Mouse (Mus musculus) embryonic facial prominence, embryonic 13.5 days (tissue): ENCODE data around the gene Brk1. TPM values are rescaled to one million over a fixed set of nuclear protein-coding genes. Genes with fewer than 3 reads are reported as not detected.

Experiments
- ATAC-seq: fragments of 200-750 bp; cut with Nextera tagmentation; 2 replicates; pipeline ENCODE4 v1.8.0; 2017; ENCODE audit warnings: low read depth; ENCODE audit not compliant: insufficient number of reproducible peaks, insufficient read depth, low FRiP score, low TSS enrichment
- H3K27ac ChIP-seq: fragments of 300-500 bp; sonication (generic); 2 replicates; pipeline ENCODE4 v1.5.1; 2015; ENCODE audit warnings: moderate library complexity, mild to moderate bottlenecking, inconsistent platforms
- H3K27me3 ChIP-seq: fragments of 300-500 bp; sonication (generic); 2 replicates; pipeline ENCODE4 v1.6.1; 2015; ENCODE audit warnings: mild to moderate bottlenecking, inconsistent platforms
- H3K36me3 ChIP-seq: fragments of 300-500 bp; sonication (generic); 2 replicates; pipeline ENCODE4 v1.6.1; 2015; ENCODE audit warnings: mild to moderate bottlenecking, inconsistent platforms
- H3K4me1 ChIP-seq: fragments of 300-500 bp; sonication (generic); 2 replicates; pipeline ENCODE4 v1.6.1; 2015; ENCODE audit warnings: inconsistent platforms
- H3K4me2 ChIP-seq: fragments of 300-500 bp; sonication (generic); 2 replicates; pipeline ENCODE4 v1.6.1; 2015; ENCODE audit warnings: moderate library complexity, mild to moderate bottlenecking, inconsistent platforms
- H3K4me3 ChIP-seq: fragments of 300-500 bp; sonication (generic); 2 replicates; pipeline ENCODE4 v1.5.1; 2015; ENCODE audit warnings: mild to moderate bottlenecking, inconsistent platforms
- H3K9ac ChIP-seq: fragments of 300-500 bp; sonication (generic); 2 replicates; pipeline ENCODE4 v1.6.1; 2015; ENCODE audit warnings: mild to moderate bottlenecking, inconsistent platforms
- H3K9me3 ChIP-seq: fragments of 300-500 bp; sonication (generic); 2 replicates; pipeline ENCODE4 v1.6.1; 2016; ENCODE audit warnings: inconsistent platforms
- WGBS: fragments of 180-500 bp; shearing (Covaris S2); methylation state at CpG from one replicate; pipeline ENCODE4 v1.1.7; 2015; ENCODE audit warnings: mixed read lengths; 5-methylcytosine and 5-hydroxymethylcytosine counted together
- polyA plus RNA-seq: library from polyadenylated mRNA; unstranded; fragments of >200 nt; fragmentation: Nextera tagmentation; extraction: Ambion mirVana; gene quantifications from 2 replicates; pipeline ENCODE4 v1.2.1, GENCODE M21; 2015

The Brk1 gene
- polyA plus RNA-seq, 1 experiment from 2014 or later: 240 TPM

GRCm38 (mm10) chr6:113650197-113650640, 45.6 kb downstream of the Brk1 start:
- H3K27me3 ChIP-seq: no peaks in the 10 kb centered on the region
- H3K9me3 ChIP-seq: no peaks in the 10 kb centered on the region
- H3K4me1 ChIP-seq: no peaks in the 10 kb centered on the region
- no peak overlapping the region for H3K4me3 ChIP-seq
- ATAC-seq: no peak
- no peaks in the 10 kb centered on the region for H3K36me3 ChIP-seq
- H3K4me2 ChIP-seq: no peak overlapping the region
- WGBS: 67% methylated on average over 4 of the region's 4 CpGs
- H3K27ac ChIP-seq: no peak overlapping the region
- no peak overlapping the region for H3K9ac ChIP-seq

GRCm38 (mm10) chr6:113651626-113652025, 47.1 kb downstream of the Brk1 start:
- WGBS: 67% methylated on average over 3 of the region's 3 CpGs
- H3K36me3 ChIP-seq: no peaks in the 10 kb centered on the region
- ATAC-seq: no peak
- H3K4me2 ChIP-seq: no peak overlapping the region
- H3K9me3 ChIP-seq: no peaks in the 10 kb centered on the region
- H3K27ac ChIP-seq: no peak overlapping the region
- H3K4me1 ChIP-seq: no peaks in the 10 kb centered on the region
- H3K27me3 ChIP-seq: no peaks in the 10 kb centered on the region
- no peak overlapping the region for H3K9ac ChIP-seq
- H3K4me3 ChIP-seq: no peak overlapping the region

GRCm38 (mm10) chr6:113653551-113653950, 49.0 kb downstream of the Brk1 start:
- H3K9ac ChIP-seq: no peak overlapping the region

GRCm38 (mm10) chr6:113654102-113654501, 49.5 kb downstream of the Brk1 start:
- no peaks in the 10 kb centered on the region for H3K27me3 ChIP-seq
- no peak overlapping the region for H3K4me2 ChIP-seq
- no peak overlapping the region for H3K4me3 ChIP-seq
- ATAC-seq: no peak
- H3K9ac ChIP-seq: no peak overlapping the region
- no peaks in the 10 kb centered on the region for H3K36me3 ChIP-seq
- H3K4me1 ChIP-seq: no peaks in the 10 kb centered on the region
- no peak overlapping the region for H3K27ac ChIP-seq
- 83% methylated on average over 8 of the region's 8 CpGs for WGBS
- no peaks in the 10 kb centered on the region for H3K9me3 ChIP-seq

More at GRCm38 (mm10) chr6:113653551-113653950, 49.0 kb downstream of the Brk1 start:
- no peak overlapping the region for H3K27ac ChIP-seq
- no peaks in the 10 kb centered on the region for H3K9me3 ChIP-seq
- H3K4me2 ChIP-seq: no peak overlapping the region
- 93% methylated on average over 7 of the region's 7 CpGs for WGBS
- no peaks in the 10 kb centered on the region for H3K27me3 ChIP-seq
- ATAC-seq: no peak
- no peaks in the 10 kb centered on the region for H3K4me1 ChIP-seq
- H3K36me3 ChIP-seq: no peaks in the 10 kb centered on the region
- no peak overlapping the region for H3K4me3 ChIP-seq

GRCm38 (mm10) chr6:113654753-113655397, 50.3 kb downstream of the Brk1 start:
- H3K36me3 ChIP-seq: no peaks in the 10 kb centered on the region
- WGBS: 79% methylated on average over 16 of the region's 16 CpGs
- no peaks in the 10 kb centered on the region for H3K4me1 ChIP-seq
- no peak for ATAC-seq
- no peak overlapping the region for H3K4me3 ChIP-seq
- no peak overlapping the region for H3K9ac ChIP-seq
- H3K4me2 ChIP-seq: no peak overlapping the region
- H3K9me3 ChIP-seq: no peaks in the 10 kb centered on the region
- no peaks in the 10 kb centered on the region for H3K27me3 ChIP-seq
- H3K27ac ChIP-seq: no peak overlapping the region

- Histone ChIP-seq H3K9me3 (no peaks in the 10 kb centered on the region), H3K27ac (no peak overlapping the region), H3K36me3 (no peaks in the 10 kb centered on the region), H3K4me3 (no peak overlapping the region), H3K9ac (no peak overlapping the region), H3K27me3 (no peaks in the 10 kb centered on the region), H3K4me2 (no peak overlapping the region), H3K4me1 (0 out of 2 replicates have a peak, but pooled peaks cover 1% of the 10 kb centered on the region)
- no peak for ATAC-seq
- 91% methylated on average over 3 of the region's 3 CpGs for WGBS
These were observed 50.9 kb downstream of the Brk1 start for GRCm38 (mm10) chr6:113655475-113655874.

- Histone ChIP-seq H3K9me3 (no peaks in the 10 kb centered on the region), H3K27me3 (no peaks in the 10 kb centered on the region)
- 80% methylated on average over 6 of the region's 6 CpGs for WGBS
These were observed 52.3 kb downstream of the Brk1 start for GRCm38 (mm10) chr6:113656847-113657246.

GRCm38 (mm10) chr6:113658226-113658625, 53.7 kb downstream of the Brk1 start:
- H3K4me1 ChIP-seq: peaks cover 18% of the 10 kb centered on the region
- no peak overlapping the region; the same call in 1 of the 2 replicates for H3K27ac ChIP-seq
- H3K4me3 ChIP-seq: no peak overlapping the region
- no peak overlapping the region for H3K9ac ChIP-seq
- ATAC-seq: no peak
- no peaks in the 10 kb centered on the region for H3K9me3 ChIP-seq
- H3K27me3 ChIP-seq: no peaks in the 10 kb centered on the region
- H3K4me2 ChIP-seq: no peak overlapping the region
- WGBS: 62% methylated on average over 3 of the region's 3 CpGs
- H3K36me3 ChIP-seq: no peaks in the 10 kb centered on the region

More at GRCm38 (mm10) chr6:113656847-113657246, 52.3 kb downstream of the Brk1 start:
- H3K9ac ChIP-seq: no peak overlapping the region
- no peaks in the 10 kb centered on the region for H3K36me3 ChIP-seq
- no peak overlapping the region for H3K27ac ChIP-seq
- H3K4me2 ChIP-seq: no peak overlapping the region
- H3K4me3 ChIP-seq: no peak overlapping the region
- ATAC-seq: no peak
- peaks cover 15% of the 10 kb centered on the region for H3K4me1 ChIP-seq

- no peak for ATAC-seq
- Histone ChIP-seq H3K4me3 (no peak overlapping the region), H3K27me3 (no peaks in the 10 kb centered on the region), H3K27ac (no peak overlapping the region), H3K4me1 (peaks cover 18% of the 10 kb centered on the region), H3K9me3 (no peaks in the 10 kb centered on the region), H3K4me2 (no peak overlapping the region), H3K9ac (no peak overlapping the region), H3K36me3 (no peaks in the 10 kb centered on the region)
- 66% methylated on average over 8 of the region's 8 CpGs for WGBS
These were observed 55.3 kb downstream of the Brk1 start for GRCm38 (mm10) chr6:113659648-113660491.

GRCm38 (mm10) chr6:113660492-113661352, 56.1 kb downstream of the Brk1 start:
- Histone ChIP-seq H3K27me3 (no peaks in the 10 kb centered on the region), H3K4me2 (no peak overlapping the region), H3K9me3 (no peaks in the 10 kb centered on the region), H3K36me3 (no peaks in the 10 kb centered on the region), H3K4me3 (no peak overlapping the region), H3K27ac (no peak overlapping the region), H3K4me1 (peaks cover 18% of the 10 kb centered on the region), H3K9ac (no peak overlapping the region)
- 62% methylated on average over 14 of the region's 14 CpGs for WGBS
- ATAC-seq: no peak
